Mouse (Mus musculus): Measurements from ENCODE around the gene Atp8a2. TPM values are rescaled to one million over a fixed set of nuclear protein-coding genes. Genes with fewer than 3 reads are reported as not detected.

Atp8a2 gene
- total RNA-seq, 2 experiments from 2014 or later: 4.0 to 5.8 TPM

DNA sequence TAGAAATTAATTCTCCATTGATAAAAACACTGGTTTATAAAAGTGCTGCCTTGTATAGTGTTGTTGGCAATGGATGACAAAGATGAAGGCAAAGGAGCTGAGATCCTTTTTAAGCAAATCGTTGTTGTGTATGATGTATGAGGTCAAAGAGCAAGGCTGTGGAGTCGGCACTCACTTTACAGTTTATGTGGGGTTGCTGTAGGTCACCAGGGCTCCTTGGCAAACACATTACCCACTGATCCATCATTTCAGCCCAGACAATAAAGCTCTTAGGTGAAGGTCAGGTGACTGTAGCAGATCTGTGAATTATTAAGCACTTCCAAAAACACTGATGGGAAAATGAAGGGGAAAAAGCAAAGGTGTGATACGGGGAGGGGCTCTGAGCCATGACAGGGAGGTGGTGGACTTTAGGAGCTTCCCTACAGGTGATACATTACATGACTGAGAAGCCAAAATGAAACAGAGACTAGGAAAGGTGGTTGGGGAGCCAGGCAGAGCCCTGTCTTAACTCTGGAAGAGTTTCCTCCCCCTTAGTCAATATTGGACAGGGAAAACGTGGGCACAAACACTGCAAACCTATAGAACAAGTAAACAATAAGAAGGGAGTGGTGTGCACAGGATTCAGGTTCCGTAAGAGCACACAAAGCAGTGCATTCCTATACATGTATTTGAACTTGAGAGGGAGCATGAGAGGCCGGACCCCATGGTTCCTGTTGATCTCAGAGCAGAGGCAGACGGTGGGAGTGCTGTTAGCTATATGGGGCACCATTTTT is 389.3 kb downstream of the Atp8a2 start:
- intact Hi-C loops (cut with DNase I): no loop called here
- no peak for DNase-seq

DNA sequence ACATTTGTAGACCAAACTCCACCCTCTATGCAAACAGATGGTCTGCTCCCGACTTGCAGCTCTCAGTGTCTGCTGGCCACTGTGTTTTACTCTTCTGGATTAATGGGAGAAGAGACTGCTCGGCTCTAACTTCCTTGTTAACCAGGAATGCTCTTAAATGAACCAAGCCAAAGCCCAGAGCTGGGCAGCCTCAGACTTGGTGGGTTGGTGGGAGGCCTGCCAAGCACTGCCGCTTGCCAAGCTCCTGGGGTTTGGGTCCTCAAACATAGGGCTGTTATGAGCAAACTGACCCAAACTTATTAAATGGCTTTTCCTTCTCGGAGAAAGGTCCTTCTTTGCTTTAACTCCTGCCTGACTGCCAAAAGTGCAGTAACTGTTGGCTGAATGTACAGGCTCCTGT is 390.1 kb downstream of the Atp8a2 start:
- peak in 1 of 2 experiments; percentile 11 for DNase-seq
- intact Hi-C loops (cut with DNase I): no loop called here

- DNase-seq: no peak
- intact Hi-C loops (cut with DNase I): no loop called here
These were observed 390.8 kb downstream of the Atp8a2 start for GRCm38 (mm10) chr14:59806159-59806558.

DNA sequence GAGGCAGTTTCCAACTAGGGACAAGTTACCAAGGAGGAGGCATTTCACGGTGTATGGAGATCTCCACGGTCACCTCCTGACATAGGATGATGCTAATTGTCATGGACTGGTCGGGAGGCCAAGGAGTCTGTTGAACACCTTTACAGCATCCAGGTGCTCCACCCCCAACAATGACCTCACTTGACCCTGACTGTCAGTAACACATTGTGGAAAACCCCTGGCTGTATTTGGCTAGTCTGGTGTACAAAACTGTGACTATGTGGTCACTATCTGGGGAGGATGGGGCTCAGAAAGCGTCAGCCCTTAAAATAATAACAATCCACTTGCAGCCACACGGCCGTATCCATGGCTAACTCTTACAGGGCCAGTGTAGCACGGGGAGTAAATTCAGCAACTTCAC is 391.3 kb downstream of the Atp8a2 start:
- intact Hi-C loops (cut with DNase I): no loop called here
- no peak for DNase-seq

DNA sequence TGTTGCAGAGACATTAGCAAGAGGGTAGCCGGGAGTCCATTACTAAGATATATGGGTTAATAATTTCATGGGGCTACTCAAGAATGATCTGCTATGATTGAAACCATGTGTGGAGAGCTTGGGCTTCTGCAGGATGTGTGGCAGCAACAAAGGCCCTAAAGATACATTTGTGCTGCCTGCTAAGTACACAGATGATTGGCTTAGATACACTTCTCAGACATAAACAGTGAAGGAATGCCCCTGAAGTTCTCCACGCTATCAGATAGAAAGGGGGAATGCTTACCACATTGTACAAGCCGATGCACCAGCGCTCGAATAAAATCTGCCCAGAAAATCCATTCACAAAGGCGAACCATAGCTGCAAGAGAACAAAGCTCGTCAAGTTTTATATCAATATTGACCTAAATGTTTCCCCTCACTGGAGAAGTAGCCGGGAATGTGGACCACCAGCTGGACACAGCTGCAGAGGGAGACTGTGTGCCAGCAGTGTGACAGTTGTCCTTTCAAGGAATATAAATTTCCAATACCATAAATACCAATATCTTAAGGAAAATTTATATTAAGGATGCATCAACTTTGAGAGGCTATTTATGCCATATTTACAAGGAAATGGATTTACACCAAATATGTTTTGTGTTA is 394.9 kb downstream of the Atp8a2 start:
- peak; percentile 35 to 45 for DNase-seq
- intact Hi-C loops (cut with DNase I): no loop called here

DNA sequence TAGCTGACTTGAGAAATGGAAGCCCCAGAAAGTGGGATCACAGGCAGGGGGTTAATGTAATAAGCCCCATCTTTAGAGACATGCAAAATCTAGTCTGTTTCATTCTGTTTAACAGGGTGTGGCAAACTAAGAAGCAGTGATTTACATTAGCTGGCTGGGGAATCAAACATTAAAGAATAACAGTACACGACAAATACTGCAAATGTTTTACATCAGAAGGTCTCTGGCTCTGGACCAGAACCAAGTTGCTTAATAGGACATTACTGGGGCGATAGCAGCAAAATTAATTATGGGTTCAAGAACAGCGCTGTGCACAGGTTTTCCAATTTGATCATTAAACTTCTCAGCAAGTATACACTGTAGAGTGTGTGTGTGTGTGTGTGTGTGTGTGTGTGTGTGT is 397.5 kb downstream of the Atp8a2 start:
- DNase-seq: no peak
- intact Hi-C loops (cut with DNase I): no loop called here

DNA sequence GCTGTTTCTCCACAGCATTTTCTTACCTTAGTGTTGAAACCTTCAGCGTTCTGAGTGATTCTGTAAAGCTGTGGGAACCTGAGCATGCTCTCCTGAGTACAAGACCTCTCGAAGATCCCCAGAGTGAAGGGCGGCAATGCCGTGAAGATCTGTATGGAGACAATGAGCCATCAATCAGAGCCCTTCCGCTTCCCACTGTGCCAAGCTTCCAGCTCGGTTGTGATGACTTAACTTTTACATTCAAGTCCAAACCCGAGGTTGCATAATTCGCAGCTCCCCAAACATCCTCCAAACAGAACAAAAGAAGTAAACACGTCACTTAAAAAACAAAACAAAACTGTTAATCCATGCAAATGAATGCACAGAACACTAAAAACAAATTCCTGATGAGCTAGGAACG is 403.1 kb downstream of the Atp8a2 start:
- no peak for DNase-seq
- intact Hi-C loops (cut with DNase I): no loop called here

- DNase-seq: no peak
- intact Hi-C loops (cut with DNase I): no loop called here
These were observed 413.3 kb downstream of the Atp8a2 start for GRCm38 (mm10) chr14:59783348-59784341.

GRCm38 (mm10) chr14:59780391-59780790 is 416.6 kb downstream of the Atp8a2 start:
- intact Hi-C loops (cut with DNase I): no loop called here
- no peak for DNase-seq

DNA sequence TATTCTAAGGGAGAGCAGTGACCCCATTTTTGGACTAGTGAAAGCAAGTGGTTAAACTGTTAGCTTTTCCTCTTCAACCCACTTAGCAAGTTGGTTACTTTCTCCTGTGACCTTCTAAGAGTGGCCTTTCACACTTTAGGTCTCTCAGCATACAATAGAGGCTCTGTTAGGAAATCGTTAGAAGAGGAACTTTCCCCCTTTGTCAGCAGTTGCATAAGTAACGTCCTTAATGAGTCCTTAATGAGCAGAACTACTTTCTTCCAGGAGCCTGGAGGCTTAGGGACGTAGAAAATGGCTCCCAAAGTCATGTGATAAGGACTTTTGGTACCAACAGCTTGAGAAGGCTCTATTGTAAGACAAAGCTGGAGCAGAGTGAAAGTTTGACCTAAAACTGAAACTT is 434.8 kb downstream of the Atp8a2 start:
- intact Hi-C loops (cut with DNase I): no loop called here
- DNase-seq: no peak

GRCm38 (mm10) chr14:59759900-59760493 is 437.0 kb downstream of the Atp8a2 start:
- DNase-seq: no peak
- intact Hi-C loops (cut with DNase I): no loop called here

- DNase-seq: no peak
- intact Hi-C loops (cut with DNase I): no loop called here
These were observed 437.7 kb downstream of the Atp8a2 start for GRCm38 (mm10) chr14:59759196-59759839.

GRCm38 (mm10) chr14:59752401-59752800 is 444.6 kb downstream of the Atp8a2 start:
- no peak for DNase-seq
- intact Hi-C loops (cut with DNase I): no loop called here

DNA sequence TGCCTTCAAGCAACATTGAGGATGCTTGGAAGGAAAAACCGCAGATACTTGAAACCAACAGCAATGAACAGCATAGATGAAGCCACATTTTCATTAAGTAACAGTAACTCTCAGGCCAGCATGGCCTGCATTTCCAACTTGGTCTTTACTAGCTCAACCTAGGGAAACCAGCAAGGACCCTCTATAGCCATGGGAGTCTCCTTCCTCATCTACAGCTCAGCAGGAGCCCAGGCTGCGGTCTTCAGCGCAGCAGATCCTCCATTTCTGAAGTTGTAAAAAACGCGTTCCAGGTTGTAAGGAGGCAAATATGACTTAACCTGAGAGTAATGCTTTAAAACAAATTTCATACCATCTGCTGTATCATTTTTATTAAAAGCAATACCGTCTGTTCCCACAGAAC is 447.0 kb downstream of the Atp8a2 start:
- intact Hi-C loops (cut with DNase I): no loop called here
- DNase-seq: no peak

- no peak for DNase-seq
- intact Hi-C loops (cut with DNase I): no loop called here
These were observed 451.3 kb downstream of the Atp8a2 start for GRCm38 (mm10) chr14:59745676-59746075.

GRCm38 (mm10) chr14:59741752-59742151 is 455.2 kb downstream of the Atp8a2 start:
- DNase-seq: no peak
- intact Hi-C loops (cut with DNase I): no loop called here

GRCm38 (mm10) chr14:59739446-59739845 is 457.5 kb downstream of the Atp8a2 start:
- intact Hi-C loops (cut with DNase I): no loop called here

DNA sequence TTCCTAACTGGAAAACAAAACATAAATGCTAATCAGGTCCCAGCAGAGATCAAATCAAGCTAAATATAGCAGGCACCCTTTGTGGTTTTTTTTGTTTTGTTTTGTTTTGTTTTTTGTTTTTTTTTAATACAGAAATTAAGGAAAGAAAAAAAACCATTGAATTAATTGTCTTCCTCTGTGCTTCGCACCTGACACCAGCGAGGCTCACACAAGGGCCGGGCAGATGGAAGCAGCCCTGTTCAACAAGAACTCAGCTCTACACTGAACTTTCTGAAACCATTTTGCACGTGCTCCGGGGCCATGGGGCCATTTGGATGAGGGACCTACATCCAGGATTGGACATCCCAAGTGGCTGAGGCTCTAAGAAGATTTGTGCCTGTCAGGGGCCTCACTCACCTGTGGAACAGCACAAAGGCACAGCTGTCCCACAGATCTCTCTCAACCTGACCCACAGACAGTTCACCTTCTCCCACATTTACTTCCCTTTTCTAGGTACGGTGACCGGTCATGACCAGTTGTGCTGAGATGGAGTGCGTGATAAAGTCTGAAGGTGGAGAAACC is 459.2 kb downstream of the Atp8a2 start:
- no peak for DNase-seq
- intact Hi-C loops (cut with DNase I): no loop called here

More at GRCm38 (mm10) chr14:59739446-59739845, 457.5 kb downstream of the Atp8a2 start:
- DNase-seq: peak in 1 of 2 experiments; percentile 11

GRCm38 (mm10) chr14:59736861-59737700 is 459.9 kb downstream of the Atp8a2 start:
- DNase-seq: no peak
- intact Hi-C loops (cut with DNase I): no loop called here
